Mouse (Mus musculus) kidney, postnatal 4 days (tissue): Measurements from ENCODE around the gene Gucd1.
"Not testable (repeated sequence)": the region's sequence is repeated elsewhere in the genome, so short reads cannot be mapped to it uniquely, and the experiment has no call there.

Experiments used
- DNase-seq, 2 experiments: peaks; one replicate each; pipeline ENCODE4 v3.0.0; 2021; ENCODE audit warnings: mixed read lengths in 2 of 2

Gene Gucd1

GRCm38 (mm10) chr10:75534934-75535333 is 17.2 kb upstream of the Gucd1 start:
- no peak for DNase-seq

- no peak for DNase-seq
Observed at GRCm38 (mm10) chr10:75534216-75534615, 16.4 kb upstream of the Gucd1 start.

GRCm38 (mm10) chr10:75531532-75532090 is 13.8 kb upstream of the Gucd1 start:
- no peak for DNase-seq

- DNase-seq, result no peak
Observed at GRCm38 (mm10) chr10:75530322-75530721, 12.6 kb upstream of the Gucd1 start.

- not testable (repeated sequence) for DNase-seq
Observed at GRCm38 (mm10) chr10:75525450-75525849, 7.7 kb upstream of the Gucd1 start.

GRCm38 (mm10) chr10:75521643-75522042 is 3.9 kb upstream of the Gucd1 start:
- DNase-seq, result no peak

GRCm38 (mm10) chr10:75520581-75520980 is 2.8 kb upstream of the Gucd1 start:
- DNase-seq, result no peak

GRCm38 (mm10) chr10:75517073-75517757 is 557 bp downstream of the Gucd1 start, which contains the start of gene Snrpd3:
TSS of gene Snrpd3 (plus strand) at chr10:75517551.
- peak; percentile 93 to 96 for DNase-seq

GRCm38 (mm10) chr10:75516724-75517072 is 1.1 kb downstream of the Gucd1 start:
- DNase-seq, result no peak

- DNase-seq, result peak in 1 of 2 experiments; percentile 12
Observed at GRCm38 (mm10) chr10:75516038-75516723, 1.6 kb downstream of the Gucd1 start.

- no peak for DNase-seq
Observed at GRCm38 (mm10) chr10:75515216-75516037, 2.3 kb downstream of the Gucd1 start.

- DNase-seq, result no peak
Observed at GRCm38 (mm10) chr10:75514361-75514760, 3.4 kb downstream of the Gucd1 start.

GRCm38 (mm10) chr10:75513306-75514067 is 4.3 kb downstream of the Gucd1 start:
- DNase-seq, result no peak

- DNase-seq, result peak in 1 of 2 experiments; percentile 37
Observed at GRCm38 (mm10) chr10:75512796-75513195, 5.0 kb downstream of the Gucd1 start.

GRCm38 (mm10) chr10:75511897-75512296 is 5.9 kb downstream of the Gucd1 start:
- no peak for DNase-seq

- no peak for DNase-seq
Observed at GRCm38 (mm10) chr10:75511060-75511459, 6.7 kb downstream of the Gucd1 start.

GRCm38 (mm10) chr10:75510446-75510845 is 7.3 kb downstream of the Gucd1 start:
- DNase-seq, result no peak

GRCm38 (mm10) chr10:75505928-75506327 is 11.8 kb downstream of the Gucd1 start:
- DNase-seq, result not testable (repeated sequence)

- no peak for DNase-seq
Observed at GRCm38 (mm10) chr10:75505130-75505495, 12.7 kb downstream of the Gucd1 start.

- no peak for DNase-seq
Observed at GRCm38 (mm10) chr10:75504234-75505129, 13.3 kb downstream of the Gucd1 start.

GRCm38 (mm10) chr10:75503692-75504091 is 14.1 kb downstream of the Gucd1 start:
- no peak for DNase-seq
